Mouse (Mus musculus): ENCODE measurements around the gene Cabcoco1.

DNA sequence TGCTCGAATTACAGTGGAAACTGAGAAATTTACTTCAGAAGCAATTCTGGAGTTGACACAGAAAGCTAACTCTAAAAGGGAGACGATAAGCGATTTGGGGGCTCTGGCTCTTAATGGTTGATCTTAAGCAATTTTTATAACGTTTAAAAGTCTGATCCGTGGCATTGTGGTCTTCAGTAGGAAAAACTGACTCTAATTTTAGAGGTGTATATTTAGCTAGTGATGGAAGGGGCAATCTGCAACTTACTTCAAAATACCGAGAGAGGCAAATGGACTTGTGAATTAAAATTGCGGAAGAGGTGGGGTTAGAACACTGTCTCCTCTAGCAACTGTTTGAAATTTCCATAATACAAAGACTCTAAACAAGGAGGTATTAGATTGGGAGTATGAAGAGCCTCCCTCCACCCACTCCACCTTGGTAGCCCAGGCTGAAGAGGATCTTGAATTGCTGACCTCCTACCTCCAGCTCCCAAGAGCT, 286 bp upstream of the Cabcoco1 start:
- no peak for TF ChIP-seq CTCF (IDR thresholded peaks at IDR 0.05; ENCODE audit: low read depth, low read length)
- no peak for TF ChIP-seq POLR2A (IDR thresholded peaks at IDR 0.05; ENCODE audit: borderline replicate concordance, low read depth, low read length)
